Mouse (Mus musculus) CH12.LX (cell line): ENCODE results near the gene Ophn1. TPM values are rescaled to one million over a fixed set of nuclear protein-coding genes. Genes with fewer than 3 reads are reported as not detected.

ENCODE experiments used
- DNase-seq: peaks from one replicate; pipeline ENCODE4 v3.0.0-alpha.2; 2013; ENCODE audit errors: extremely low read depth
- H3K27ac ChIP-seq: 2 replicates; pipeline ENCODE4 v1.5.1; 2012; ENCODE audit warnings: low read depth, mild to moderate bottlenecking, control low read depth, moderate library complexity; ENCODE audit not compliant: insufficient read depth
- H3K27me3 ChIP-seq: replicated peaks from 2 replicates; pipeline ENCODE3; 2012; ENCODE audit warnings: inconsistent platforms
- H3K36me3 ChIP-seq, 2 experiments: replicated peaks in 1 of 2; 2 replicates each; pipeline versions ENCODE3 to v1.6.1; 2012; ENCODE audit warnings: inconsistent platforms in 1 of 2, low read length in 1 of 2, mild to moderate bottlenecking in 1 of 2, mixed read lengths in 1 of 2, moderate library complexity in 1 of 2; ENCODE audit not compliant: control insufficient read depth in 1 of 2, insufficient read depth in 1 of 2
- H3K4me1 ChIP-seq, 2 experiments: 2 replicates each; pipeline ENCODE4 v1.6.1; 2012; ENCODE audit warnings: inconsistent platforms in 1 of 2, moderate library complexity in 1 of 2; ENCODE audit not compliant: insufficient read depth in 2 of 2, control insufficient read depth in 1 of 2
- H3K4me2 ChIP-seq: 2 replicates; pipeline ENCODE4 v1.6.1; 2012; ENCODE audit warnings: low read depth, mild to moderate bottlenecking, control low read depth; ENCODE audit not compliant: poor library complexity, insufficient read depth, severe bottlenecking
- H3K4me3 ChIP-seq, 3 experiments: fragments of 150-350 bp in 1 of 3; sonication (generic) in 1 of 3; replicated peaks in 1 of 3; 2 replicates each; pipeline versions ENCODE3 to v1.5.1; 2011 to 2012; ENCODE audit warnings: low read depth in 2 of 3, low read length in 2 of 3, mild to moderate bottlenecking in 2 of 3, moderate library complexity in 2 of 3, control low read depth in 1 of 3, improper control_type of control experiment in 1 of 3, inconsistent platforms in 1 of 3, mixed read lengths in 1 of 3; ENCODE audit not compliant: poor library complexity in 1 of 3
- H3K79me2 ChIP-seq: replicated peaks from 2 replicates; pipeline ENCODE4 v1.6.1; 2012; ENCODE audit warnings: mild to moderate bottlenecking, moderate library complexity; ENCODE audit not compliant: control insufficient read depth, poor library complexity, insufficient read depth, severe bottlenecking; ENCODE audit errors: extremely low read depth
- H3K9ac ChIP-seq: 2 replicates; pipeline ENCODE4 v1.6.1; 2012; ENCODE audit warnings: low read depth, mild to moderate bottlenecking, control low read depth, moderate library complexity; ENCODE audit not compliant: insufficient read depth
- H3K9me3 ChIP-seq: replicated peaks from 2 replicates; pipeline ENCODE3; 2012; ENCODE audit warnings: low read length, inconsistent platforms, mixed read lengths
- BHLHE40 ChIP-seq: IDR thresholded peaks from 2 replicates; pipeline ENCODE4 v1.6.1; 2011; ENCODE audit warnings: mild to moderate bottlenecking, low read depth, low read length, improper control_type of control experiment
- CHD2 ChIP-seq: IDR thresholded peaks from 2 replicates; pipeline ENCODE4 v1.6.1; 2011; ENCODE audit warnings: low read length, improper control_type of control experiment
- CTCF ChIP-seq, 2 experiments: IDR thresholded peaks in 1 of 2; conservative IDR thresholded peaks in 1 of 2; 2 replicates each; pipeline ENCODE4 v1.5.1; 2011 to 2012; ENCODE audit warnings: low read depth in 2 of 2, low read length in 2 of 2, improper control_type of control experiment in 1 of 2, inconsistent platforms in 1 of 2, mild to moderate bottlenecking in 1 of 2, moderate library complexity in 1 of 2
- ELF1 ChIP-seq: IDR thresholded peaks from 2 replicates; pipeline ENCODE4 v1.6.1; 2014; ENCODE audit warnings: low read depth, mild to moderate bottlenecking, inconsistent platforms, low read length, improper control_type of control experiment
- EP300 ChIP-seq: IDR thresholded peaks from 2 replicates; pipeline ENCODE4 v1.6.1; 2011; ENCODE audit warnings: low read length, improper control_type of control experiment
- ETS1 ChIP-seq: conservative IDR thresholded peaks from 2 replicates; pipeline ENCODE4 v1.6.1; 2012; ENCODE audit warnings: low read depth, mild to moderate bottlenecking, inconsistent platforms, low read length, improper control_type of control experiment, moderate library complexity
- HCFC1 ChIP-seq: IDR thresholded peaks from 2 replicates; pipeline ENCODE4 v1.6.1; 2012; ENCODE audit warnings: low read depth, mild to moderate bottlenecking, inconsistent platforms, low read length, improper control_type of control experiment
- MAFK ChIP-seq: IDR thresholded peaks from 2 replicates; pipeline ENCODE4 v1.6.1; 2011; ENCODE audit warnings: low read length, improper control_type of control experiment; ENCODE audit not compliant: insufficient replicate concordance
- MAX ChIP-seq: IDR thresholded peaks from 2 replicates; pipeline ENCODE4 v1.6.1; 2011; ENCODE audit warnings: low read length, improper control_type of control experiment
- MEF2A ChIP-seq: IDR thresholded peaks from 2 replicates; pipeline ENCODE4 v1.6.1; 2014; ENCODE audit warnings: low read depth, mild to moderate bottlenecking, inconsistent platforms, low read length, improper control_type of control experiment, borderline replicate concordance
- MYC ChIP-seq: IDR thresholded peaks from 2 replicates; pipeline ENCODE4 v1.6.1; 2011; ENCODE audit warnings: low read depth, mild to moderate bottlenecking, improper control_type of control experiment, low read length
- NELFE ChIP-seq: IDR thresholded peaks from 2 replicates; pipeline ENCODE4 v1.6.1; 2011; ENCODE audit warnings: low read depth, low read length, improper control_type of control experiment
- NRF1 ChIP-seq: IDR thresholded peaks from 2 replicates; pipeline ENCODE4 v1.6.1; 2014; ENCODE audit warnings: low read depth, mild to moderate bottlenecking, inconsistent platforms, low read length, improper control_type of control experiment, moderate library complexity
- PAX5 ChIP-seq: IDR thresholded peaks from 2 replicates; pipeline ENCODE4 v1.6.1; 2012; ENCODE audit warnings: low read length, inconsistent platforms, mixed read lengths
- POLR2AphosphoS2 ChIP-seq: IDR thresholded peaks from 2 replicates; pipeline ENCODE4 v1.6.1; 2011; ENCODE audit warnings: low read depth, low read length, improper control_type of control experiment
- RAD21 ChIP-seq: IDR thresholded peaks from 2 replicates; pipeline ENCODE4 v1.6.1; 2011; ENCODE audit warnings: low read depth, mild to moderate bottlenecking, low read length, improper control_type of control experiment, moderate library complexity
- RCOR1 ChIP-seq: conservative IDR thresholded peaks from 2 replicates; pipeline ENCODE4 v1.6.1; 2012; ENCODE audit warnings: low read depth, mild to moderate bottlenecking, inconsistent platforms, low read length, improper control_type of control experiment
- SMC3 ChIP-seq: IDR thresholded peaks from 2 replicates; pipeline ENCODE4 v1.6.1; 2011; ENCODE audit warnings: low read depth, low read length, improper control_type of control experiment
- UBTF ChIP-seq: IDR thresholded peaks from 2 replicates; pipeline ENCODE4 v1.6.1; 2012; ENCODE audit warnings: low read depth, mild to moderate bottlenecking, inconsistent platforms, low read length, improper control_type of control experiment, moderate library complexity
- ZC3H11A ChIP-seq: IDR thresholded peaks from 2 replicates; pipeline ENCODE4 v1.6.1; 2012; ENCODE audit warnings: low read depth, mild to moderate bottlenecking, inconsistent platforms, low read length, improper control_type of control experiment
- dilution Hi-C: fragments of 300-500 bp; cut with MboI; formaldehyde crosslinking; loops from 2 replicates; pipeline ENCODE4 v1.14.3; 2020; ENCODE audit warnings: low sequenced_read_pairs; ENCODE audit not compliant: extremely low pct_unique_long_range_greater_than_20kb, extremely low pct_ligation_motif_present
- in situ Hi-C: fragments of 300-500 bp; cut with MboI; formaldehyde crosslinking; loops from 3 replicates; pipeline ENCODE4 v1.14.3; 2019; ENCODE audit warnings: low sequenced_read_pairs, low pct_ligation_motif_present, low pct_unique_long_range_greater_than_20kb, mixed read lengths
- polyA plus RNA-seq: library from polyadenylated mRNA; unstranded; fragments of >175 nt; gene quantifications from 2 replicates; pipeline ENCODE4 v1.2.1, GENCODE M21; 2012; ENCODE audit warnings: low read depth; ENCODE audit not compliant: insufficient read length
- total RNA-seq, 2 experiments: library from RNA; depleted of rRNA; stranded (reverse); fragments of 300-350 nt in 1 of 2; fragments of >200 nt in 1 of 2; gene quantifications; 2 replicates each; pipeline ENCODE4 v1.2.3; 2012 to 2014

The Ophn1 gene
- total and polyA plus RNA-seq, 3 experiments: not detected

- peak; percentile 46 for DNase-seq
- dilution Hi-C loops (no loop called here), in situ Hi-C loops (no loop called here)
- H3K4me2 ChIP-seq: no peak overlapping the region; the same call in 1 of the 2 replicates
- H3K27ac ChIP-seq: no peak overlapping the region
- H3K79me2 ChIP-seq: no peaks in the 10 kb centered on the region
- H3K4me3 ChIP-seq: no peak overlapping the region
- H3K27me3 ChIP-seq: no peaks in the 10 kb centered on the region
- no peaks in the 10 kb centered on the region for H3K4me1 ChIP-seq
- H3K36me3 ChIP-seq: no peaks in the 10 kb centered on the region
- H3K9me3 ChIP-seq: no peaks in the 10 kb centered on the region
- TF ChIP-seq MAX (no peak), HCFC1 (no peak), RCOR1 (no peak), RAD21 (peak; percentile 59), ELF1 (no peak), PAX5 (no peak), ETS1 (no peak), SMC3 (peak; percentile 63), CTCF (conservative IDR thresholded peaks at IDR 0.05 in 1 of 2, IDR thresholded peaks at IDR 0.05 in 1 of 2; ENCODE audit: low read depth in 2 of 2, low read length in 2 of 2) (peak; percentile 10 to 58; a peak in 2 of 4 replicates), MYC (no peak), ZC3H11A (no peak), NRF1 (no peak), CHD2 (no peak), EP300 (no peak), MEF2A (no peak), NELFE (no peak), MAFK (no peak), BHLHE40 (no peak)
- no peak overlapping the region for H3K9ac ChIP-seq
These were observed 28.6 kb upstream of the Ophn1 start for GRCm38 (mm10) chrX:98919423-98919822.

DNA sequence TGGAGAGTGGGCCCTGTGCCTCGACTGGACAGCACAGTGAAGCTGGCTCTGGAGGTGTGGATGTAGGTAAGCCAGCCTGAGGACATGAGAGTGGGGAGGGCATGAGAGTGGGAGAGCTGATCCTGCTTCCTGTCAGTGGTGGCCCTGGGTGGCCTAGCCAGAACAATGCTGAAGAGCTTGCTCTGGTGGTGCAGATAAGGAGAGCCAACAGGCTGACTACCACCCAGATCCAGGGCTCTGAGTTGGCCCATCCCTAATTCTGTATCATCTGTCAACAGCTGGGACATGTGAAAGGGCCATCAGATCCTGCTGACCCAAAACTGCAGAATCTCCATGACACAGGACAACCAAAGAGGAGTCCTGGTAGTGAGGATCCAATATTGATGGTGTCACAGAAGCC, 18.1 kb upstream of the Ophn1 start:
- no peak overlapping the region for H3K4me3 ChIP-seq
- H3K9me3 ChIP-seq: no peaks in the 10 kb centered on the region
- H3K27ac ChIP-seq: no peak overlapping the region
- H3K4me2 ChIP-seq: no peak overlapping the region
- no peaks in the 10 kb centered on the region for H3K4me1 ChIP-seq
- no peak overlapping the region for H3K9ac ChIP-seq
- in situ Hi-C loops: no loop called here
- H3K27me3 ChIP-seq: no peaks in the 10 kb centered on the region
- H3K79me2 ChIP-seq: no peaks in the 10 kb centered on the region
- no peak for DNase-seq
- no peaks in the 10 kb centered on the region for H3K36me3 ChIP-seq
- TF ChIP-seq UBTF: no peak
- no peak for TF ChIP-seq POLR2AphosphoS2
- TF ChIP-seq, all 38 proteins: peak for 0
- dilution Hi-C loops: no loop called here
